Mouse (Mus musculus) liver, postnatal 0 days (tissue): ENCODE measurements around the gene Celsr1.

Source experiments
- CTCF ChIP-seq: sonication (generic); IDR thresholded peaks from 2 replicates; pipeline ENCODE4 v1.5.1; 2016; ENCODE audit warnings: antibody characterized with exemption, low read depth
- EP300 ChIP-seq: IDR thresholded peaks from 2 replicates; pipeline ENCODE4 v1.6.1; 2016; ENCODE audit warnings: antibody characterized with exemption, low read depth, mild to moderate bottlenecking

GRCm38 (mm10) chr15:85913605-85914004 lies 120.0 kb downstream of the Celsr1 start:
- TF ChIP-seq CTCF (peak; percentile 93), EP300 (no peak)
